Mouse (Mus musculus) brain, embryonic 14.5 days (tissue): ENCODE results near the gene Abhd16a. TPM values are rescaled to one million over a fixed set of nuclear protein-coding genes. Genes with fewer than 3 reads are reported as not detected.

Experiments used
- DNase-seq: peaks from one replicate; pipeline ENCODE4 v3.0.0-alpha.2; 2011; ENCODE audit warnings: low read depth
- CTCF ChIP-seq: fragments of 200-500 bp; IDR thresholded peaks from 2 replicates; pipeline ENCODE4 v1.5.1; 2012; ENCODE audit warnings: inconsistent platforms, mild to moderate bottlenecking, moderate library complexity, borderline replicate concordance; ENCODE audit not compliant: insufficient read depth, insufficient read length; ENCODE audit errors: extremely low read depth
- POLR2A ChIP-seq: fragments of 200-500 bp; IDR thresholded peaks from 2 replicates; pipeline ENCODE4 v1.6.1; 2012; ENCODE audit warnings: mild to moderate bottlenecking, inconsistent platforms, borderline replicate concordance; ENCODE audit not compliant: poor library complexity, insufficient read depth, insufficient read length, severe bottlenecking; ENCODE audit errors: extremely low read depth
- polyA plus RNA-seq: library from polyadenylated mRNA; depleted of rRNA; stranded (reverse); fragments of >200 nt; gene quantifications from 2 replicates; pipeline ENCODE4 v1.2.3, GENCODE M21; 2012; rRNA removed

Abhd16a gene
- polyA plus RNA-seq, result 91.0 and 135 TPM in 2 replicates

GRCm38 (mm10) chr17:35088825-35089644 is at the start of gene Abhd16a:
TSS of gene Abhd16a (plus strand) at chr17:35089263.
- TF ChIP-seq CTCF, result no peak
- peak; percentile 90 for TF ChIP-seq POLR2A
- DNase-seq, result peak; percentile 97

DNA sequence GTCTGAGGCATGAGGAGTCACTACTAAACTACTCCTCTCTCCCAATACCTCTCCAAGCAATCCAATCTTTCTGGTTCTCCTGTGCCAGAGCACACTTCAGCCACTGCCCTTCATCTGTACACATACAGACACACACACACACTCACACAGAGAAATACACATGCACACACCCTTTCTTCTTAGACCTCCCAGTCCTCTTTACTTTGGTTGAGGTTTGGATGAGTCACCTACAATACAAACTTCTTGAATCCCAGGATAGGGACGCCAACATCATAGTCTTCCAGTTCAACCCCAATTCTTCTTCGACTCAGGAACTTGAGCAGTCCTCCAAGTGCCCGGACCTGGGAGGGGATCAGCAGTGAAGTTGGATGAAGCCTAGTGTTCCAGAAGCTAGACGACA is 45.3 kb upstream of the Abhd16a start:
- no peak for DNase-seq
- no peak for TF ChIP-seq POLR2A
- TF ChIP-seq CTCF, result no peak

DNA sequence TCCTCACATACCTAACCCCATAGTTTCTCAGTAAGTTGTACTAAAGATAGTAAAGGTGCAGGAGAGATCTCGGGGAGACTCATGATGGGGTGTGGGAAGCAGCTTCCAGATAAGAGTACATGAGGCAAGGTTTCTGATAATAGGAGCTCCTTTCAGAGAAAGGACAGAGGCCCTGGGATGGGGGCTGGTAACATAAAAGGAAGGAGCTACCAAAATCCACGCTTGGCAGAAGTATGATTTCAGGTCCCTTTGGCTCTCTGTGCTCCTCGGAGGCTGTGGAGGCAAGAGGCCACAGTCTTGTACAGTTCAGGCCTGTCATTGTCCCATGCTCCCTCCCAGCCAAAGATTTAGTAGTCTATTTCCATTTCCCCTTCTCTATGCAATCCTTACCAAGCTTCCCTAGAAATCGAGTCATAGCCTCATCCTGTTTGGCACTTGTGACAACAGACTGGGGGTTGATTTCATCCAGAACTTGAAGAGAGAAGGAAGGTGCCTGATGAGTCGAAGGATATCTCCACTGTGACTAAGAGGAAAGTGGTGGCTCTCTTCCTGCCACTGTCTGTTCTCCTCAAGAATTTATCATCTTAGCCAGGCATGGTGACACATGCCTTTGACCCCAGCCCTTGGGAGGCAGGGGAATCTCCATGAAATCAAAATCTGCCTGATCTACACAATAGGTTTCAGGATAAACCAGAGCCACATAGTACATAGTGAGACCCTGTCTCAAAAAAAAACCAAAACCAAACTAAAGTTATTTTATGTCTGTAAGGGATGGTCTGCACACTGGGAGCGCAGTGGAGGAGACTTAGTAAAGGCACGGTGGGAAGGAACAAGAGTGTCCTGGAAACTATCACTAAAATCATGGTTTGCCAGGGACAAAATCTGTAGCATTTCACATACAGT is 43.9 kb upstream of the Abhd16a start:
- no peak for DNase-seq
- no peak for TF ChIP-seq CTCF
- no peak for TF ChIP-seq POLR2A

GRCm38 (mm10) chr17:35045807-35046680 is 43.0 kb upstream of the Abhd16a start:
- TF ChIP-seq CTCF (no peak), POLR2A (no peak)
- DNase-seq, result no peak

DNA sequence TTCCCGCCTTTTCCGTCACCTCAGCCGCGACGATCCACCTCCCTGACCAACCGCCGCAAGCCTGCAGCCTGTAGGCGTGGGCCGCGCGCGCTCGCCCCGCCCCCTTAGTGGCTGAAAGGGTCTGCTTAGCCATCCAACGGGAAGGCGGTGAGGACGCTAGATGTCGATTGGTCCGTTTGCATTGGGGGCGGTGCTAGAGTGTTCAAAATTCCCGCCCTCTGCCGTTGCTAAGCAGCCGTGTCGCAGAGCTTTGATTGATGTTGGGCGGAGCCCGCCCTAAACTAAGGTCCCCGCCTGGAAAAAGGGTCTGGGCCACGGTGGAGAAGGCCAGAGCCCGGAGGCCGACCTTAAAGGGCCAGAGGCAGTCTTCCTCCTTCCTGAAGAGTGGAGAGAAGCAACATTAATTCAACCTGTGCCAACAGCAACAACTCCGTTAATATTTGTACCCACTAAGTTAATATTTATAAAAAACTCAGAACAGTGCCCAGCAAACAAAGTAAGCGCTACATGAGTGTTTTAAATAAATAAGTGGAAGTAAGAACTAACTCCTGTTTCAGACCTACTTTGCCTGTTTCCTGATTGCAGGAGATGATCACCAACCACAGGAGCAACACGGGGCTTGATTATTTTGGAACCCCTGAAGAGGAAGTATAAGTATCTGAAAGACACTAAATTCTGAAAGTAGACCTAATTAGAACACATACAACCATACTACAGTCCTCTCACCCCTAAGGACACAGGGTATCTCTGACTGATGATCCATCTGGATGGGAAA is 42.2 kb upstream of the Abhd16a start, which contains the start of gene Msh5:
Gene Msh5, minus strand, starts transcription at position 65 of the 775 bp plus-strand sequence.
- peak; percentile 99 for DNase-seq
- TF ChIP-seq CTCF, result no peak
- no peak for TF ChIP-seq POLR2A

GRCm38 (mm10) chr17:35047688-35048087 is 41.4 kb upstream of the Abhd16a start:
- DNase-seq, result no peak
- TF ChIP-seq POLR2A (no peak), CTCF (no peak)

DNA sequence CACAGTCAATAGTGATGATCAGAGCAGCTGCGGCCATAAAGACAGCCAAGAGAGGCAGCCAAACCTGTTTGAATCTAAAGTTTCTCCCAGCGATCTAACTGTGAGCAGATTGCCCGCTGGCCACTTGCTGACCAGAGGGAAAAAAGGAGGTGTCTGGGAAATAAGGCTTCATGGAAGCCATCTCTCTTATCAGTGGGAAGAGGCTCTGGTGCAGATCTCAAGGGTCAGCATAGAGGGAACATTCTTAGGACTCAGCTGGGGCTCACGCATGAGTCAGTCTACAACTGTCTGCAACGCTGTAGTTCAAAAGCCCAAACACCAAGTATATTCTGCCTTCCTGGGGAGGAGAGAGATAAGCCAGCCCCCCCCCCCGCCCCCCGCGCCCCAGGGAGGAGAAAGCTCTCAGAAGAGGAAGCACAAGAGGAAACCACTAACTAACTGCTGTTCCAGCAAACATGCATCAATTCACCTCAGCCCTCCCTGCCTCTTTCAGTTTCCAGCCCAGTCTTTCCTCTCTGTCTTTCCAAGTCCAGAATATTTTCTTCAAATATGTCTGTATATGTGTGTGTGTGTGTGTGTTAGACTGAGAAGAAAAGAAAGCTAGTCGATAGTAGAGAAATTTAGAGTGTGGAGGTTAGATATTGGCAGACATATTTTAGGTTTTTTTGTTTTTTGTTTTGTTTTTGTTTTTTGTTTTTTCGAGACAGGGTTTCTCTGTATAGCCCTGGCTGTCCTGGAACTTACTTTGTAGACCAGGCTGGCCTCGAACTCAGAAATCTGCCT is 40.7 kb upstream of the Abhd16a start:
- no peak for DNase-seq
- no peak for TF ChIP-seq CTCF
- TF ChIP-seq POLR2A, result no peak

DNA sequence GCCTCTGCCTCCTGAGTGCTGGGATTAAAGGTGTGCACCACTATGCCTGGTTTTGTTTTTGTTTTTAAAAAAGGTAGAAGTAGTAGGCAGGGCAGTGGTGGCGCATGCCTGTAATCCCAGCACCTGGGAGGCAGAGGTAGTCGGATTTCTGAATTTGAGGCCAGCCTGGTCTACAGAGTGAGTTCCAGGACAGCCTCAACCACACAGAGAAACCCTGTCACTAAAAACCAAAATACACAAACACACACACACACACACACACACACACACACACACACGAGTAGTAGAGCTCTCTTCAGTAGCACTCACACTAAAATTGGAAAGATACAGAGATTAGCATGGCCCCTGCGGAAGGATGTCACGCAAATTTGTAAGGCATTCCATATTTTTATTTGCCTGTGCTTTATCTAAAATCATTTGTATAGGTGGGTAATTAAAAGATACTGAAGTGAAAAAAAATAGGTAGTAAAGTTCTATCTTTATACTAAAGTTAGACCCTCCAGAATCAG is 40.1 kb upstream of the Abhd16a start:
- DNase-seq, result no peak
- TF ChIP-seq POLR2A (no peak), CTCF (no peak)

- TF ChIP-seq POLR2A (0 out of 2 replicates have a peak, but pooled peaks have one; percentile 14), CTCF (no peak)
- peak; percentile 88 for DNase-seq
These were observed 39.5 kb upstream of the Abhd16a start, which contains the start of gene Clic1 for GRCm38 (mm10) chr17:35049561-35050016. TSS of gene Clic1 (plus strand) at chr17:35049966.
